Mouse (Mus musculus): ENCODE data around the gene Olfr1448.
"Not testable (repeated sequence)": the region's sequence is repeated elsewhere in the genome, so short reads cannot be mapped to it uniquely, and the experiment has no call there.

Olfr1448 gene

GRCm38 (mm10) chr19:12924319-12924718, at the start of gene Olfr1448:
Gene Olfr1448 (minus strand): TSS chr19:12924419.
- no peak for DNase-seq

GRCm38 (mm10) chr19:12970082-12970481, 45.9 kb upstream of the Olfr1448 start:
- not testable (repeated sequence) for DNase-seq

GRCm38 (mm10) chr19:12949958-12950357, 25.7 kb upstream of the Olfr1448 start, which contains the start of gene Olfr1450:
Gene Olfr1450 (plus strand): TSS chr19:12950258.
- no peak for DNase-seq

- DNase-seq, result no peak
These were observed 6.3 kb upstream of the Olfr1448 start, which contains the start of gene Olfr1449 for GRCm38 (mm10) chr19:12930540-12930939. Gene Olfr1449 (plus strand): TSS chr19:12930840.

GRCm38 (mm10) chr19:12903643-12904042, 20.6 kb downstream of the Olfr1448 start, which contains the start of gene Olfr1447:
Gene Olfr1447 (minus strand): TSS chr19:12903743.
- no peak for DNase-seq

- DNase-seq, result no peak
These were observed 30.8 kb downstream of the Olfr1448 start, which contains the start of gene Olfr1446 for GRCm38 (mm10) chr19:12893424-12893823. Gene Olfr1446 (minus strand): TSS chr19:12893524.

- no peak for DNase-seq
These were observed 40.7 kb downstream of the Olfr1448 start, which contains the start of gene Olfr1445 for GRCm38 (mm10) chr19:12883555-12883954. Gene Olfr1445 (plus strand): TSS chr19:12883855.

Measured in lung, postnatal 10 days (tissue).